In genomic region chr8:20122067-20122925, GRCm38 (mm10) we compare ENCODE assay signal across 7 mouse cellular contexts.
DNase-seq lines count a peak whose midpoint lies in the region; ATAC-seq and TF ChIP-seq lines count a peak whose summit lies in the region.
"Not testable (repeated sequence)": the region's sequence is repeated elsewhere in the genome, so short reads cannot be mapped to it uniquely, and the experiment has no call there.

No protein-coding gene starts in this region.

- WGBS in embryonic facial prominence, embryonic 10.5 days = 16% methylated on average over 71 of the region's 72 CpGs
- WGBS in intestine, postnatal 0 days = 14% methylated on average over 58 of the region's 72 CpGs
- 14% methylated on average over 69 of the region's 72 CpGs for WGBS in midbrain, embryonic 12.5 days
- WGBS in small intestine, adult 2 months = 8% methylated on average over 69 of the region's 72 CpGs

- not testable (repeated sequence) for H3K4me1 ChIP-seq in embryonic facial prominence, embryonic 10.5 days; intestine, postnatal 0 days (replicated peaks; ENCODE audit: control insufficient read depth, insufficient read depth, low read length); midbrain, embryonic 12.5 days; small intestine, adult 2 months (ENCODE audit: control insufficient read depth, insufficient read depth, insufficient read length, low read length)

- peak; percentile 48; the same call in 1 of the 2 replicates for TF ChIP-seq POLR2A in small intestine, adult 2 months (IDR thresholded peaks at IDR 0.05; ENCODE audit: low read depth, low read length)

- not testable (repeated sequence) for H3K9me3 ChIP-seq in embryonic facial prominence, embryonic 10.5 days; intestine, postnatal 0 days (ENCODE audit: control insufficient read depth); midbrain, embryonic 12.5 days

- intact Hi-C loops in left cerebral cortex, postnatal 4 days (cut with DNase I) = not testable (repeated sequence)

- peak overlapping the region; percentile 93 for H3K27ac ChIP-seq in embryonic facial prominence, embryonic 10.5 days (replicated peaks)
- peak overlapping the region; percentile 62; the same call in 1 of the 2 replicates for H3K27ac ChIP-seq in intestine, postnatal 0 days (ENCODE audit: low read depth, low read length)
- H3K27ac ChIP-seq in midbrain, embryonic 12.5 days (replicated peaks) = peak overlapping the region; percentile 77
- H3K27ac ChIP-seq in small intestine, adult 2 months (ENCODE audit: insufficient read depth, low read depth, low read length) = peak overlapping the region; percentile 10; the same call in 1 of the 2 replicates

- peak overlapping the region; percentile 65 for H3K4me3 ChIP-seq in embryonic facial prominence, embryonic 10.5 days
- peak overlapping the region; percentile 58 for H3K4me3 ChIP-seq in intestine, postnatal 0 days (ENCODE audit: low read depth, low read length)
- H3K4me3 ChIP-seq in midbrain, embryonic 12.5 days = peak overlapping the region; percentile 59
- peak overlapping the region; percentile 57 for H3K4me3 ChIP-seq in small intestine, adult 2 months (ENCODE audit: low read depth, low read length)

- DNase-seq in adrenal gland, postnatal 10 days = peak; percentile 100
- DNase-seq in embryonic facial prominence, embryonic 10.5 days (ENCODE audit: low spot score) = peak; percentile 95
- DNase-seq in gonadal fat pad, adult 2 months (ENCODE audit: low read depth) = peak; percentile 42
- peak; percentile 100 for DNase-seq in left cerebral cortex, postnatal 4 days

- peak overlapping the region; percentile 62 for H3K4me2 ChIP-seq in intestine, postnatal 0 days (replicated peaks; ENCODE audit: low read depth)
- H3K4me2 ChIP-seq in midbrain, embryonic 12.5 days (replicated peaks) = peak overlapping the region; percentile 38

- H3K27me3 ChIP-seq in embryonic facial prominence, embryonic 10.5 days (replicated peaks; ENCODE audit: low read depth, poor library complexity, severe bottlenecking); intestine, postnatal 0 days (replicated peaks; ENCODE audit: control insufficient read depth, insufficient read depth, low read length); midbrain, embryonic 12.5 days; small intestine, adult 2 months (ENCODE audit: control insufficient read depth, insufficient read depth, low read length): not testable (repeated sequence)

- H3K36me3 ChIP-seq in embryonic facial prominence, embryonic 10.5 days (replicated peaks); intestine, postnatal 0 days (ENCODE audit: control insufficient read depth, insufficient read depth); midbrain, embryonic 12.5 days; small intestine, adult 2 months (ENCODE audit: control insufficient read depth, insufficient read depth, low read length): not testable (repeated sequence)

- peak; percentile 74 for TF ChIP-seq CTCF in intestine, postnatal 0 days (IDR thresholded peaks at IDR 0.05; ENCODE audit: low read depth)
- peak; percentile 42 for TF ChIP-seq CTCF in small intestine, adult 2 months (IDR thresholded peaks at IDR 0.05; ENCODE audit: extremely low read depth, insufficient read length, insufficient replicate concordance, low read depth, low read length)

- peak; percentile 100 for ATAC-seq in intestine, postnatal 0 days
- ATAC-seq in midbrain, embryonic 12.5 days (ENCODE audit: low FRiP score, low read depth) = peak; percentile 100

- H3K9ac ChIP-seq in intestine, postnatal 0 days (ENCODE audit: low read depth, low read length) = peak overlapping the region; percentile 72
- peak overlapping the region; percentile 79 for H3K9ac ChIP-seq in midbrain, embryonic 12.5 days (replicated peaks)

Comparison
In these comparisons a context has a peak if more than half of its experiments do, and no peak if none do; other contexts are left out.
1. Peak in every context shown above with its lines: DNase-seq, ATAC-seq, H3K4me3 ChIP-seq and H3K27ac ChIP-seq.
2. DNase-seq: peak in every context shown above with its lines; median percentile 100 in adrenal gland, postnatal 10 days; 100 in left cerebral cortex, postnatal 4 days; 95 in embryonic facial prominence, embryonic 10.5 days; 42 in gonadal fat pad, adult 2 months.
3. H3K27ac ChIP-seq: peak in every context shown above with its lines; median percentile 93 in embryonic facial prominence, embryonic 10.5 days; 77 in midbrain, embryonic 12.5 days; 62 in intestine, postnatal 0 days; 10 in small intestine, adult 2 months.